Mouse (Mus musculus): ENCODE data around the gene Cldn22. TPM values are rescaled to one million over a fixed set of nuclear protein-coding genes. Genes with fewer than 3 reads are reported as not detected.
"Not testable (repeated sequence)": the region's sequence is repeated elsewhere in the genome, so short reads cannot be mapped to it uniquely, and the experiment has no call there.

The Cldn22 gene
- polyA plus RNA-seq, 1 experiment = 1.6 TPM

DNA sequence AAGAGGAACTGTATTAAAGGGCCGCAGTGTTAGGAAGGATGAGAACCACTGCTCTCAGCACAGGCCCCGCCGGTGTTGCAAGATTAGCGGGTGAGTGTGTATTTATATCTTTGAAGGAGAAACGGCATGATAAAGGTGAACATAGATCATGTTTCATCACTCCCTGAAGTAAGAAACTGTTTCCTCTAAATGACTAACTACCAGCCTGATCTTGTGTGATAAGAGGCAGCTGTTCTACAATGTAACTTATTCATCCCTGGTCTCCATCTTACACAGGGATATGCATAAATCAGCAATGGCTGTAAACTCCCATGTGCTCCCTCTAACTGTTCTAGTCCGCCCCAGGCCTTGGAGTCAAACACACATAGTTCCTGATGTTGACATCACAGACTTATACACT is 24.8 kb upstream of the Cldn22 start:
- DNase-seq = no peak
- WGBS = 53% methylated on average over 6 of the region's 6 CpGs
- no peaks in the 10 kb centered on the region for H3K4me1 ChIP-seq (ENCODE audit: control insufficient read depth, insufficient read depth, low read length)
- no peak overlapping the region for H3K4me3 ChIP-seq (replicated peaks; ENCODE audit: extremely low read depth, low read depth, low read length)
- no peak for TF ChIP-seq CTCF (IDR thresholded peaks at IDR 0.05; ENCODE audit: insufficient read depth, low read length)

DNA sequence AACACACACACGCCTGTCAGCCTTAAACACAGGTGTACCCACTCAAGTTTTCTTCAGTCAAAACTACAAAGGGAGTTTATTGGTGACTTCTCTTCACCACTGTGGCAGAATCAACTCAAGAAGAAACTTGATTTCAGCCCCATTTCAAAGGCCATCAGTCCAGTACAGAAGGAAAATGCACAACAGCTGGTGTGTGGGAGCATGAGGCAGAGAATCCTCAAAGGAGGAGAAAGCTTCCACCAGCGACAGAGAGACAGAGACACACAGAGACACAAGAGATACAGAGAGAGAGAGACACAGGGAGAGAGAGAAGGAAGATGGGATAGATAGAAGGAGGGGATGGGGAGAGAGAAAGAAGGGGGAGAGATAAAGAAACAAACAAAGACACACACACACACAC is 21.9 kb upstream of the Cldn22 start:
- H3K4me3 ChIP-seq (replicated peaks; ENCODE audit: extremely low read depth, low read depth, low read length) = no peak overlapping the region
- H3K4me1 ChIP-seq (ENCODE audit: control insufficient read depth, insufficient read depth, low read length) = no peaks in the 10 kb centered on the region
- DNase-seq = no peak
- TF ChIP-seq CTCF (IDR thresholded peaks at IDR 0.05; ENCODE audit: insufficient read depth, low read length) (no peak), POLR2A (IDR thresholded peaks at IDR 0.05; ENCODE audit: borderline replicate concordance, extremely low read depth, low read depth, low read length) (no peak)
- 76% methylated on average over 2 of the region's 2 CpGs for WGBS

- no peak overlapping the region for H3K4me3 ChIP-seq (replicated peaks; ENCODE audit: extremely low read depth, low read depth, low read length)
- 90% methylated on average over 1 of the region's 1 CpGs for WGBS
- no peaks in the 10 kb centered on the region for H3K4me1 ChIP-seq (ENCODE audit: control insufficient read depth, insufficient read depth, low read length)
- no peak for TF ChIP-seq CTCF (IDR thresholded peaks at IDR 0.05; ENCODE audit: insufficient read depth, low read length)
- no peak for TF ChIP-seq POLR2A (IDR thresholded peaks at IDR 0.05; ENCODE audit: borderline replicate concordance, extremely low read depth, low read depth, low read length)
- no peak for DNase-seq
Measured at GRCm38 (mm10) chr8:47804262-47804661, 20.0 kb upstream of the Cldn22 start.

DNA sequence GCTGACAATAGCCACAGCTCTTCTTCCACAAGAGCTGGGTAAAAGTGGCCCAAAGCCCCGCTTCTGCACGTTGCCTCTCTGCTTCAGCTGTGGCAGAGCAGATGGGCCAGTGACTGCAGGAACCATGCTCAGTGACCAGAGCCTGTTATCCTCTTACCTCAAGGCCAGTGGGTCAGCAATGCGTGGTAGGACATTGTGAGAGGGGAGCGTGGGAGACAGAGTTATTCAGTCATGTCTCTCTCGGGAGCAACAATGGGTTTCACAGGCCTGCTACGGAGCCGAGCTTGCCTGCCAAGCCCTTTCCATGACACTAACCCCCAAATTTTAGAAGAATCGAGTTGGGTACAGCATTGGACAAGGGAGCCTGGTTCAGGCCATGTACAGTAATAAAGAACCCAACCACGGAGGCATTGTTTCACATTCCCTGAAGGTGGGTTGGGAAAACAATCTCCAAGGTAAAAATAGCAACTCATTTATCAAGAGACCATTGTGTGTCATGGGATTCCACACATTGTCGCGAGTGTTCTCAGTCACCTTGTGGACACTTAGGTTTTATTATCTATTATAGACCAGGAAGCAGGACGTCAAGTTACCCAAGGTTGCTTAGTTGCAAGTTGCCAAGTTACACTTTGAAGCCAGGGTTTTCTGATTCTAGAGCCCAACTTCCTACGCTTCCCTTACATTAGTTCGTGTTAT is 14.2 kb upstream of the Cldn22 start:
- TF ChIP-seq POLR2A (IDR thresholded peaks at IDR 0.05; ENCODE audit: borderline replicate concordance, extremely low read depth, low read depth, low read length) = no peak
- TF ChIP-seq CTCF (IDR thresholded peaks at IDR 0.05; ENCODE audit: insufficient read depth, low read length) = no peak
- WGBS = 73% methylated on average over 14 of the region's 14 CpGs
- no peaks in the 10 kb centered on the region for H3K4me1 ChIP-seq (ENCODE audit: control insufficient read depth, insufficient read depth, low read length)
- no peak overlapping the region for H3K4me3 ChIP-seq (replicated peaks; ENCODE audit: extremely low read depth, low read depth, low read length)
- DNase-seq = no peak

DNA sequence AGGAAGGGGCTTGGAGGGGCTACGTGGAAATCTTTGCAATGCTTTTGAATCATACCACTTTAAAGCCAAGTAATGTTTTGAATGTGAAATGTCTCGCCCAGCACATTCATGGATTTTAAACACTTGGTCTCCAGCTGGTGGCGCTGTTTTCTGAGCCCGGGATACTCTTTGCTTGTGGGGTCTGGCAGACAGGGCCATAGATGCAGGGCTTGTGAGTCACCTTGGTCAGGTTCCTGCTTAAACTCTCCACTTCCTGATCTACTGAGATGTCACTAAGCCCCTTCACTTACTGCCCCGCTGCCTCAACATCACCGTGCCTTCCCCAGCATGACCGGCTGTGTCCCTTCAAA is 13.6 kb upstream of the Cldn22 start:
- TF ChIP-seq POLR2A (IDR thresholded peaks at IDR 0.05; ENCODE audit: borderline replicate concordance, extremely low read depth, low read depth, low read length) (no peak), CTCF (IDR thresholded peaks at IDR 0.05; ENCODE audit: insufficient read depth, low read length) (no peak)

DNA sequence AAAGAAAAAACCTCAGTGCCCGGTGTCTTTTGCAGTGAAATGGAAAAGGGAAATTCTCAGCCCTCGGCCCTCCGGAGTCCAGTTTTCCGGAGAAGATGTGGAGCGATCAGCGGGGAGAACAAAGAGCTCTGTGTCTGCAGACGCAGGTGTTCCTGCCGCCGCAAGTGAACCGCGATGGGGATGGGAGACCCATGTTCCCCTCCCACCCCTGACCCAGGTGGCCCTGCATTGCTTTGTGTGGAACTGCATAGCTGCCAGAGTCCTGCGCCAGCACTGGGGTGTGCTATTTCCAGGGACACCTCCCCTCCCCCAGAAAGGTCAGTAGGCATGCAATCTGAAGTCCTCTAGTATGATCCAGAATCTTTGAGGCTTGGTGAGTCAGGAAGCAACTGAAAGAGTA is 13.1 kb upstream of the Cldn22 start:
- H3K4me1 ChIP-seq (ENCODE audit: control insufficient read depth, insufficient read depth, low read length) = no peaks in the 10 kb centered on the region
- TF ChIP-seq CTCF (IDR thresholded peaks at IDR 0.05; ENCODE audit: insufficient read depth, low read length) (no peak), POLR2A (IDR thresholded peaks at IDR 0.05; ENCODE audit: borderline replicate concordance, extremely low read depth, low read depth, low read length) (no peak)
- DNase-seq = no peak
- no peak overlapping the region for H3K4me3 ChIP-seq (replicated peaks; ENCODE audit: extremely low read depth, low read depth, low read length)
- WGBS = 68% methylated on average over 12 of the region's 12 CpGs

More for the DNA sequence above, 13.6 kb upstream of the Cldn22 start:
- 79% methylated on average over 7 of the region's 7 CpGs for whole genome bisulfite sequencing
- no peak overlapping the region for H3K4me3 ChIP-seq (replicated peaks; ENCODE audit: extremely low read depth, low read depth, low read length)
- no peak for DNase-seq
- H3K4me1 ChIP-seq (ENCODE audit: control insufficient read depth, insufficient read depth, low read length) = no peaks in the 10 kb centered on the region

DNA sequence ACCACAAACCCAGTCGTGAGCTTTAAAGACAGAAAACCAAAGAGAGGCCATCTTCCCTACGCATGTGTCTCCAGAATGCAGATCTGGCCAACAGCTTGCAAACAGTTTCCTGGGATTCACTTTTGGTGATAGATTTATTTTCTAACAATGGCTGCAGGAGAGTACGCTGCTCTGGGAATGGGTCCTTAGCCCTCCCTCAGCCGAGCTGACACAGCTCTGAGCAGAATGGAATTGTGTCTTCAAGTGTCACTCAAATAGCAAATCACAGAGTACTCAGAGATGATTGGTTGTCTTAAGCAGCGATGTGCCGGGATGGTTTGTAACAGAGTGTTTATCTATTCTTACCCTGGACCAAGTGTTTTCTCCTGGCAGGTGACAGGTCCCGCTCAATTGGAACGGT is 5.2 kb upstream of the Cldn22 start:
- no peaks in the 10 kb centered on the region for H3K4me1 ChIP-seq (ENCODE audit: control insufficient read depth, insufficient read depth, low read length)
- WGBS = 75% methylated on average over 8 of the region's 8 CpGs
- DNase-seq = no peak
- H3K4me3 ChIP-seq (replicated peaks; ENCODE audit: extremely low read depth, low read depth, low read length) = no peak overlapping the region
- TF ChIP-seq POLR2A (IDR thresholded peaks at IDR 0.05; ENCODE audit: borderline replicate concordance, extremely low read depth, low read depth, low read length) (no peak), CTCF (IDR thresholded peaks at IDR 0.05; ENCODE audit: insufficient read depth, low read length) (no peak)

- 87% methylated on average over 20 of the region's 20 CpGs for WGBS
Measured at GRCm38 (mm10) chr8:47820914-47821772, 3.1 kb upstream of the Cldn22 start.

GRCm38 (mm10) chr8:47821843-47822242 is 2.4 kb upstream of the Cldn22 start, which contains the start of gene Cldn24:
Cldn24 (plus strand) TSS chr8:47822143.
- no peak for DNase-seq
- TF ChIP-seq POLR2A (IDR thresholded peaks at IDR 0.05; ENCODE audit: borderline replicate concordance, extremely low read depth, low read depth, low read length) (no peak), CTCF (IDR thresholded peaks at IDR 0.05; ENCODE audit: insufficient read depth, low read length) (no peak)
- WGBS = 85% methylated on average over 6 of the region's 6 CpGs
- no peaks in the 10 kb centered on the region for H3K4me1 ChIP-seq (ENCODE audit: control insufficient read depth, insufficient read depth, low read length)
- no peak within 1 kb of the TSS for H3K4me3 ChIP-seq (replicated peaks; ENCODE audit: extremely low read depth, low read depth, low read length)

More at GRCm38 (mm10) chr8:47820914-47821772, 3.1 kb upstream of the Cldn22 start:
- H3K4me3 ChIP-seq (replicated peaks; ENCODE audit: extremely low read depth, low read depth, low read length) = no peak overlapping the region
- TF ChIP-seq POLR2A (IDR thresholded peaks at IDR 0.05; ENCODE audit: borderline replicate concordance, extremely low read depth, low read depth, low read length) (no peak), CTCF (IDR thresholded peaks at IDR 0.05; ENCODE audit: insufficient read depth, low read length) (no peak)
- H3K4me1 ChIP-seq (ENCODE audit: control insufficient read depth, insufficient read depth, low read length) = no peaks in the 10 kb centered on the region
- no peak for DNase-seq

DNA sequence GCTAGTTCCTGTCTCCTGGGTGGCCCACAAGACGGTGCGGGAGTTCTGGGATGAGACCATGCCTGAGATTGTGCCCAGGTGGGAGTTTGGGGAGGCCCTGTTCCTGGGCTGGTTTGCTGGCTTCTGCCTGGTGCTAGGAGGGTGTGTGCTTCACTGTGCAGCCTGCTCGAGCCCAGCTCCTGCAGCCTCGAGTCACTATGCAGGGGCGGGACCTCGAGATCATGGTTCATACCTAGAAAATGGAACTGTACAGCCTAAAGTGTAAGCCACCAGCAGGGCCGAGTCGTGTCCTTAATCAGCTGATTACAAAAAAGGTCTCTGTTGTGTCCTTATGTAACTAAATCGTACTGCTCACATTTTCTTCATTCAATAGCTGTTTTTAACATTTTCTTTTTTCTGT is 1.7 kb upstream of the Cldn22 start:
- not testable (repeated sequence) for DNase-seq; H3K4me1 ChIP-seq (ENCODE audit: control insufficient read depth, insufficient read depth, low read length); H3K4me3 ChIP-seq (replicated peaks; ENCODE audit: extremely low read depth, low read depth, low read length)
- 65% methylated on average over 7 of the region's 9 CpGs for WGBS
